Comparison of ENCODE assay signal across 20 mouse cellular contexts in the genomic region with DNA sequence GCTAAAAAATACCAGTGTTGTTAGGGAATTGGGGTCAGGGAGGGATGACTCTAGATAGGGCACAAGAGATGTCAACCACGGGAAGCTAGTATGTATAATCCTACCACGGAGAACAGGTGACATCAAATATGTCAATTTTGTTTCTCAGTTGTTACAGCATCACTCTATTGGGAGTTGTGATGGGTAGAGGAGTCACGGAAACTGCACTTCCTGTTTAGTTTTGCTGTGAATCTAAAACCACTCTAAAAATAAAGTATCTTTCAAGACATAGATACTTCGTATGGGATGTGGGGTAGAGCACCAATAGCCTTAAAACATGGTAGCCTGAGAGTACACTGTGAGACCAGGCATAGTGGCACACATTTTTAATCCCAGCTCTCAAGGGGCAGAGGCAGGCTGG.
"Had no signal": no experiment of that assay in that cellular context is flagged by ENCODE, and none has a peak within 500 bp of the region (broad histone marks: within the 10 kb centered on the region; RNA-seq: fewer than 3 reads in every experiment).

No protein-coding gene starts in this region.

- H3K27me3 ChIP-seq: limb, embryonic 12.5 days; limb, embryonic 15.5 days; megakaryocyte, embryonic 14.5 days; neural tube, embryonic 13.5 days had no signal

- H3K4me1 ChIP-seq: limb, embryonic 15.5 days had no signal

- DNase-seq: kidney, adult 2 months; kidney, postnatal 25 days; left cerebral cortex, postnatal 4 days; liver, postnatal 0 days; lung, embryonic 14.5 days; midbrain, embryonic 14.5 days; retina, postnatal 1 day; thymus, adult 2 months; thymus, postnatal 14 days; thymus, postnatal 4 days had no signal

- H3K4me3 ChIP-seq: layer of hippocampus, adult 2 months; limb, embryonic 12.5 days; limb, embryonic 15.5 days; megakaryocyte, embryonic 14.5 days; neural tube, embryonic 13.5 days had no signal

- ATAC-seq: liver, postnatal 0 days; lung, postnatal 0 days had no signal

- H3K27ac ChIP-seq: kidney, postnatal 0 days; layer of hippocampus, adult 2 months; limb, embryonic 12.5 days; limb, embryonic 15.5 days; liver, embryonic 14.5 days; macrophage; neural tube, embryonic 13.5 days; stomach, postnatal 0 days had no signal
